Mouse (Mus musculus) heart, postnatal 0 days (tissue): ENCODE data around the gene Mon1b.

Experiments used
- CTCF ChIP-seq: IDR thresholded peaks from 2 replicates; pipeline ENCODE4 v1.5.1; 2016; ENCODE audit warnings: antibody characterized with exemption, control low read depth, low read depth
- EP300 ChIP-seq: IDR thresholded peaks from 2 replicates; pipeline ENCODE4 v1.6.1; 2016; ENCODE audit warnings: antibody characterized with exemption, low read depth

DNA sequence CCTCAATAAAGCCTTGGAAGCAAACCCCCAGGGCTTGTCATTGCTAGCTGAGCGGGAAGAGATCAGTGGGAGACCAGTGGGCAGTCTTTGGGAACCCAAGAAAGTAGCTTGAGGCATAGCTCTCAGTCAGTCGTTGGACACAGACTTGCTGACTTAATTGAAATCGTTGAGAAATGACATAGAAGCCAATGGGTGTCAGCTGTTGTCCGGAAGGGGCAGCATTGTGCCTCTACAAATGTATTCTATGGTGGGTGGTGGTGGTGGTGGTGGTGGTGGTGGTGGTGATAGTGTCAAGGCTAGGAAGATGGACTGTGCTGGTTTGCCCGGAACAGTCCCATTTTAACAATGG is 867 bp downstream of the Mon1b start:
- no peak for TF ChIP-seq CTCF
- no peak for TF ChIP-seq EP300
